In genomic region chr2:103797491-103798009, GRCm38 (mm10) we compare ENCODE assay signal across 8 mouse cellular contexts. TPM values are rescaled to one million over a fixed set of nuclear protein-coding genes. Genes with fewer than 3 reads are reported as not detected.
A peak's percentile ranks its signal among the peaks of the same experiment; 100 is the strongest.
DNase-seq lines count a peak whose midpoint lies in the region; ATAC-seq and TF ChIP-seq lines count a peak whose summit lies in the region.

TSS of gene Caprin1 (minus strand) at chr2:103797649.

- H3K4me2 ChIP-seq in embryonic facial prominence, embryonic 13.5 days = peak within 1 kb of the TSS; percentile 67
- peak within 1 kb of the TSS; percentile 64 for H3K4me2 ChIP-seq in limb, embryonic 12.5 days
- peak within 1 kb of the TSS; percentile 68 for H3K4me2 ChIP-seq in midbrain, embryonic 15.5 days

- peak within 1 kb of the TSS; percentile 84 for H3K4me3 ChIP-seq in embryonic facial prominence, embryonic 13.5 days
- peak within 1 kb of the TSS; percentile 95 for H3K4me3 ChIP-seq in kidney, adult 2 months (ENCODE audit: insufficient read depth, low read depth, low read length)
- H3K4me3 ChIP-seq in limb, embryonic 12.5 days (replicated peaks) = peak within 1 kb of the TSS; percentile 94
- H3K4me3 ChIP-seq in midbrain, embryonic 15.5 days = peak within 1 kb of the TSS; percentile 90
- peak within 1 kb of the TSS; percentile 97 for H3K4me3 ChIP-seq in spleen, adult 2 months (ENCODE audit: extremely low read depth, insufficient read depth, insufficient read length)

- H3K27me3 ChIP-seq in embryonic facial prominence, embryonic 13.5 days = no peaks in the 10 kb centered on the region
- no peaks in the 10 kb centered on the region for H3K27me3 ChIP-seq in kidney, adult 2 months (replicated peaks; ENCODE audit: control insufficient read depth, insufficient read depth, low read length)
- no peaks in the 10 kb centered on the region for H3K27me3 ChIP-seq in limb, embryonic 12.5 days
- no peaks in the 10 kb centered on the region for H3K27me3 ChIP-seq in midbrain, embryonic 15.5 days (replicated peaks)
- no peaks in the 10 kb centered on the region for H3K27me3 ChIP-seq in spleen, adult 2 months (ENCODE audit: control insufficient read depth, insufficient read depth, low read length)

- TF ChIP-seq POLR2A in kidney, adult 2 months (IDR thresholded peaks at IDR 0.05; ENCODE audit: low read depth, low read length) = peak; percentile 89
- peak; percentile 81 for TF ChIP-seq POLR2A in spleen, adult 2 months (IDR thresholded peaks at IDR 0.05; ENCODE audit: low read depth, low read length)

- WGBS in embryonic facial prominence, embryonic 13.5 days = under 1% methylated on average over 32 of the region's 33 CpGs
- WGBS in kidney, adult 2 months = 0% methylated on average over 33 of the region's 33 CpGs
- WGBS in limb, embryonic 12.5 days = under 1% methylated on average over 33 of the region's 33 CpGs
- WGBS in midbrain, embryonic 15.5 days = under 1% methylated on average over 29 of the region's 33 CpGs
- under 1% methylated on average over 33 of the region's 33 CpGs for WGBS in spleen, adult 2 months

- peak; percentile 92 for ATAC-seq in embryonic facial prominence, embryonic 13.5 days (ENCODE audit: insufficient number of reproducible peaks, insufficient read depth, low FRiP score, low TSS enrichment, low read depth)
- peak; percentile 94 for ATAC-seq in limb, embryonic 12.5 days (ENCODE audit: insufficient number of reproducible peaks, insufficient read depth, low FRiP score, low TSS enrichment, low read depth)
- peak; percentile 94 for ATAC-seq in midbrain, embryonic 15.5 days (replicated peaks)

- H3K4me1 ChIP-seq in embryonic facial prominence, embryonic 13.5 days = peaks cover 21% of the 10 kb centered on the region
- H3K4me1 ChIP-seq in kidney, adult 2 months (ENCODE audit: control insufficient read depth, insufficient read depth, low read length) = peaks cover 1% of the 10 kb centered on the region; the same call in 1 of the 2 replicates
- H3K4me1 ChIP-seq in limb, embryonic 12.5 days (replicated peaks) = peaks cover 12% of the 10 kb centered on the region
- peaks cover 26% of the 10 kb centered on the region for H3K4me1 ChIP-seq in midbrain, embryonic 15.5 days
- no peaks in the 10 kb centered on the region; the same call in none of the 2 replicates for H3K4me1 ChIP-seq in spleen, adult 2 months (ENCODE audit: control insufficient read depth, insufficient read depth, insufficient read length)

- H3K9me3 ChIP-seq in embryonic facial prominence, embryonic 13.5 days = no peaks in the 10 kb centered on the region
- H3K9me3 ChIP-seq in limb, embryonic 12.5 days = no peaks in the 10 kb centered on the region
- H3K9me3 ChIP-seq in midbrain, embryonic 15.5 days = no peaks in the 10 kb centered on the region

- peak within 1 kb of the TSS; percentile 99 for H3K9ac ChIP-seq in embryonic facial prominence, embryonic 13.5 days
- H3K9ac ChIP-seq in limb, embryonic 12.5 days (replicated peaks) = peak within 1 kb of the TSS; percentile 95
- peak within 1 kb of the TSS; percentile 93 for H3K9ac ChIP-seq in midbrain, embryonic 15.5 days

- H3K36me3 ChIP-seq in embryonic facial prominence, embryonic 13.5 days = peaks cover 12% of the 10 kb centered on the region
- H3K36me3 ChIP-seq in kidney, adult 2 months (ENCODE audit: control insufficient read depth, insufficient read depth, low read length) = peaks cover 2% of the 10 kb centered on the region; the same call in 1 of the 2 replicates
- H3K36me3 ChIP-seq in limb, embryonic 12.5 days = peaks cover 16% of the 10 kb centered on the region
- peaks cover 11% of the 10 kb centered on the region; the same call in 1 of the 2 replicates for H3K36me3 ChIP-seq in midbrain, embryonic 15.5 days (replicated peaks)
- peaks cover 3% of the 10 kb centered on the region; the same call in 1 of the 2 replicates for H3K36me3 ChIP-seq in spleen, adult 2 months (ENCODE audit: control insufficient read depth, insufficient read depth, low read length)

- H3K27ac ChIP-seq in embryonic facial prominence, embryonic 13.5 days = peak within 1 kb of the TSS; percentile 100
- peak within 1 kb of the TSS; percentile 97 for H3K27ac ChIP-seq in kidney, adult 2 months (ENCODE audit: insufficient read depth, low read depth, low read length)
- peak within 1 kb of the TSS; percentile 100 for H3K27ac ChIP-seq in limb, embryonic 12.5 days
- H3K27ac ChIP-seq in midbrain, embryonic 15.5 days = peak within 1 kb of the TSS; percentile 100
- H3K27ac ChIP-seq in spleen, adult 2 months (ENCODE audit: insufficient read depth, low read length) = peak within 1 kb of the TSS; percentile 95

- DNase-seq in 3134 (ENCODE audit: extremely low read depth, insufficient read length, low spot score) = peak; percentile 98
- peak; percentile 94 to 96 for DNase-seq in adrenal gland, postnatal 36 days
- DNase-seq in heart, adult 18-20 months = peak; percentile 96 to 97
- peak; percentile 96 for DNase-seq in kidney, adult 2 months
- peak; percentile 86 to 87 for DNase-seq in spleen, adult 2 months (ENCODE audit: low read depth in 1 of 2, low spot score in 2 of 2)

- TF ChIP-seq CTCF in kidney, adult 2 months (conservative IDR thresholded peaks at IDR 0.05; ENCODE audit: insufficient read depth, insufficient read length, low read depth, low read length) = no peak
- no peak for TF ChIP-seq CTCF in spleen, adult 2 months (IDR thresholded peaks at IDR 0.05; ENCODE audit: extremely low read depth, insufficient read depth, insufficient read length, insufficient replicate concordance)

RNA-seq across cellular contexts. Expression of gene Caprin1, which starts in this region (rescaled TPM):
- 100 to 1,000 TPM; 433 to 467 TPM for total RNA-seq in adrenal gland, postnatal 36 days (2021)
- polyA plus RNA-seq in embryonic facial prominence, embryonic 13.5 days (2015; fragmentation: Nextera tagmentation; extraction: Ambion mirVana) = 332 TPM in 2 replicates
- 100 to 1,000 TPM; 201 to 202 TPM for total RNA-seq in heart, adult 18-20 months (2021)
- 100 and 120 TPM in 2 replicates for polyA plus RNA-seq in kidney, adult 2 months (2012; rRNA removed)
- polyA plus RNA-seq in limb, embryonic 12.5 days (2016; fragmentation: Nextera tagmentation; extraction: Ambion mirVana) = 475 and 477 TPM in 2 replicates
- polyA plus RNA-seq in midbrain, embryonic 15.5 days (2015; fragmentation: Nextera tagmentation; extraction: Ambion mirVana) = 364 and 368 TPM in 2 replicates
- polyA plus RNA-seq in spleen, adult 2 months (2012; rRNA removed) = 48.8 and 73.9 TPM in 2 replicates

Comparison
In these comparisons a context has a peak if more than half of its experiments do, and no peak if none do; other contexts are left out.
1. Peak in every context shown above with its lines: DNase-seq, ATAC-seq, H3K4me3 ChIP-seq and H3K27ac ChIP-seq.